Mouse (Mus musculus) forelimb bud, embryonic 11.5 days (tissue): ENCODE measurements around the gene BC034090.

Experiments used
- DNase-seq: peaks from one replicate; pipeline ENCODE4 v3.0.0-alpha.2; 2012; ENCODE audit warnings: low read depth, low spot score

BC034090 gene

DNA sequence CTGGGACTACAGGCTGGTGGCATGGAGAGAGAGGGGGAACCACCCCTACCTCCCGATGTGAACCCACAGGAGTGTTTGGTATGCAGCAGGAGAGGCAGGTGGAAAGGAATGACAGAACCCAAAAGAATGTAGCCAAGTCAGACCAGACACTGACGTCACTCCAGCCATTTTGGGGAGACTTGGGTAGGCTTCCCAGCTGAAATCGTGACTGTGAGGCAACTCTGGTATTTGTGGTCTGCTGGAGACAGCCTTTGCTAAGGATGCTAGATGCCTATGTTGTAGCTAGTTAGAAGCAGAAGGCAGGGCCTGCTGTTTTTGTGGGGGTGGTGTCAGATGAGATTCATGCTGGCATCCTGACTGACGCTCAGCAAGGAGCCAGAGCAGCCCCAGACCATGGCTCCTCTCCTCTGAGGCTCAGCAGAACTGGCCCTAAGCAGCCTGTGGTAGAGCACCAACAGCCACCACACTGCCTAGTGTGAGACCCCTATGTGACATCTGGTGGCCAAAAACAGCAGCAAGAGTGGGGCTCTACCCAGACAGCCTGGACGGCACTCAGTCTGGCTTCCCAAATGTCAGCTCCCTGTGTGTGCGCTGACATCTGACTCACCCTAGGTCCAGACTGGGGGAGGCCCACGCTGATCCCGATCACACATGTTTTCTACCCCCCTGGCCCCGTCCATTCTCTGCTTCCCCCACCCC, 29.0 kb downstream of the BC034090 start:
- peak; percentile 48 for DNase-seq

- DNase-seq, result no peak
Measured at GRCm38 (mm10) chr1:155213912-155214311, 30.3 kb downstream of the BC034090 start.

DNA sequence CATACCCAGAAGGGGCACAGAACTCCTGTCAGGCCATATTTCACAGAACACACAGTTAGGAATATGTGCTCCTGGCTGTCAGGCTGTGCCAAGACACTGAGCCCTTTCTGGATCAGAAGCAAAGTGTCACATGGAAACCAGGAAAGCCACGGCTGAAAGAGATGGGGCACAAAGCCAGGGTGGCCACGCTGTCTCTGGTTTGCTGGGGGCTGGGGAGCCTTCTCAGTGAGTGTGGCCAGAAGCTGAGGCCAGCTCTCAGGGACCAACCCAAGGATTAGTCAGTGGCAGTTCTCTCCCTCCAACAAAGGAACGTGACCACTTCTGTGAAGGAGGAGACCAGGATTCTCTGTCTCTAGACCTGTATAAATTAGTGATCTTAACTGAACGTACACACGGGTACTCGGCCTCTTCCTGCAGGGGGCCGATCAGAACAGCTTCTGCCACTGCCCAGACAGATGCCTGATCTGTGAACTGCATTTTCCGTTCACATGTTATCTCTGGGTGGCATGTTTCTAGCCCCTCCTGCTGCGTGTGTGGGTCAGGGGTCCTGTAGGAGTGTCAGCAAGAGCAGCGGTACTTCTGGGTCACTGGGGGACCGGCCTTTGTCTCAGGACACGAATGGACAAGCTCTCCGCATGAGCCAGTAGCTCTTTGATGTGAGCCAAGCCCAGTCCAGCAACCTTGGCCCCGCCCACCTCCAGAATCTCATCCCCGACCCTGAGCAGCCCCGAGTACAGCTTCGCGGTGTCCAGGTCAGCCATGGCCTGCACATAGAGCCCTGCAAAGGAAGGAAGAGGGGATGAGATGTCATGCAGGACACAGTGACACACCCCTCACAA, 31.1 kb downstream of the BC034090 start:
- DNase-seq, result no peak

GRCm38 (mm10) chr1:155212493-155212892, 31.8 kb downstream of the BC034090 start:
- DNase-seq, result peak; percentile 88

GRCm38 (mm10) chr1:155212081-155212480, 32.2 kb downstream of the BC034090 start:
- DNase-seq, result no peak

DNA sequence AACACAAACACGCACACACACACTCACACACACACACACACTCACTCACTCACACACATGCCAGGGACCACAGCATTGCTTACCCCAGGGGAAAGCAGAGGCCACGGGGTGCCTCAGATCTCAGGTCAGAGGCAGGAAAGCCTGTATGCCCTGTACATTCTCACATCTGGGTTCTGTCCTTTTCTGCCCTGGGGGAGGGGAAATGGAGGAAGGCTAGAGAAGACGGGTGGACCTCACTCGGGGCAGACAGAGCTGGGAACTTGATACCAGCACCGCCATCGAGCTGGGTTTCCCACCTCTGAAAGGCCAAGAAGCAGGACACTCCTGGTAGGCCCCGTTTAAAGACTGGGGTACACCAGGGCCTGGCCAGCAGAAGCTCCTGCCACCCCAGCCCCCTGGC, 33.2 kb downstream of the BC034090 start:
- DNase-seq, result no peak

DNA sequence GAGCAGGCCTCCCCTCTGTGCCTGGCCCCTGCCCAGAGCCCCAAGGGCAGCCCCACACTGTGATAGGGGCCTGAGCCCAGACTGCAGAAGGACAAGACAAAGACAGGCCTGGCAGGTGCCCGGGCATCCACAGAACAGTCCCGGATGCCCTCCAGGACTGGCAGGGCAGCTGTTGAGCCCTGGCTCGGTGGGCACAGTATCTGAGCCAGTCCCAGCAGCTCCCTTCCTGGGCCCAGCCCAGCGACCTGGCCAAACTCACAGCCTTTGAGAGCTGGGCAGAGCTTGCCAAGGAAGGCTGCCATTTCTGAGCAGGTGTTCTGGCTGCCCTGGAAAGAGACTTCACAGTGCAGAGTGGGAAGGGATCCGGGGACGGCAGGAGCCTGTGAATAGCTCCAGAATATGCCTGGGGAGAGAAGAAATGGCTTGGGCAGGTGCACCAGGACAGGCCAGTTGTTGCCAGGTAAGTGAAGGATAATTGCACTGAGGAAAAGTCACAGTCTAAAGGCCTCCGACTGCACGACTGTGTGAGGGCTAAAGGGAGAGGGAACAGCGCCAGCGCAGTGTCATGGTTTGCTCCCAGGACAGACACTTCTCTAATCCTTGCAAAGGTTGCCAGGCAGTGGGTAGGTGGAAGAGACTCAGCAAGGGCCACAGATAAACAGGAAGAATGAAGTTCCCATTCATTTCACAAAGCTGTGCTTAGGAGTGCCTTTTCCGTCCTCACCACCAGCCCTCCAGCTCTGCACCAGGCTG, 34.1 kb downstream of the BC034090 start:
- DNase-seq, result no peak

- no peak for DNase-seq
Measured at GRCm38 (mm10) chr1:155207859-155208258, 36.4 kb downstream of the BC034090 start.

DNA sequence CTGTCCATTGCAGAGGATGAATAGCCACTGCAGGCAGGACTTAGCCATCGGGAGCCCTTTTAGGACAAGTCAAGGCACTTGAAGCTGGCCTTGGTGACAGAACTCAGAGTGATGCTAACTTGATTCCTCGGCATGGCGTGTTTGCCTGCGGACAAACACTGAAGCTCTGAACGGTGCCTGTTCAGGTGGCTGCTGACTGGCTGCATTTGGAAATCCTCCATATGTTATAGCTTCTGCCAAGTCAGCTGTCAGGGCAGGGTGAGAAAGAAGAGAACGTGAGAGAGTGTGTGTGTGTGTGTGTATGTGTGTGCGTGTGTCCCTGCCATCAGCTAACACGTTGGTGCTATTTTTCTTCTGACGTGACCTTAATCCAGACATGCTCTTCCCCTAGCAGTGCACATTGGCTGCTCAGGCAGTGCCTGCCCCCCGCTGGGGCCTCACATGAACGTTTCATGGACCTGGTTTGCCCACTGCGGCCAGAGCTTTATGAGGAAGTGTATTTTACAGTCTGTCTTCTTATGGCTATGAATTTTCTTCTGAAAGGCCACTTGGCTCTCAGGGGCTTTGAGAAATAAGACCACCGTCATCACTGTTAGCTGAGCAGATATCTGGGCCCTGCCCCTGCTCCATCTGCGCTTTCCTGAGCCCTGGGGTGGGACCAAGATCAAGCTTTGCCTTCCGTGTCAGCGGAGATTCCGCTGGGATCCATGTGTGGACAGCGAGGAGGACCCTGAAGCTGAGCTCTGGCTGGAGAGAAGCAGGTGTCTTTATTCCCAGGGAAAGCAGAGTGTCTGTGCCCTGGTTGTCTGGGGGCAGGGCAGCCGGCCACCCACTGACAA, 38.2 kb downstream of the BC034090 start:
- DNase-seq, result no peak

DNA sequence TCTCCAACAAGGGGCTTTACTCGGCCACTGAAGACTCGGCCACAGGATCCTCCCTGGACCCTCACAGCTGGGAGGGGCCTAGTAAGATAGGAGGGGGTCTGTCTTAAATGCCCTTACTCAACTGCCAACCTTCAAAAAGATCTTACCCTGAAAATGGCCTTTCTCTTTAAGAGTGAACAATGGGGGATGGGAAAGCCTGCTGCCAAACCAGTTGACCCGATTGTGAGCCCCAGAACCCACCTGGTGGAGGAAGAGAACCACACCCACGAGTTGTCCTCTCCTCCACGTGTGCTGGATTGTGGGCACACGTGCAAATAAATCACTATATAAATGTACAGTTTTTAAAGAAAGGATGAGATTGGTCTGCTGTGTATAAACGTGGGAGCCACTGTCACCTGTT, 38.9 kb downstream of the BC034090 start:
- DNase-seq, result no peak

- no peak for DNase-seq
Measured at GRCm38 (mm10) chr1:155204560-155205162, 39.6 kb downstream of the BC034090 start.

DNA sequence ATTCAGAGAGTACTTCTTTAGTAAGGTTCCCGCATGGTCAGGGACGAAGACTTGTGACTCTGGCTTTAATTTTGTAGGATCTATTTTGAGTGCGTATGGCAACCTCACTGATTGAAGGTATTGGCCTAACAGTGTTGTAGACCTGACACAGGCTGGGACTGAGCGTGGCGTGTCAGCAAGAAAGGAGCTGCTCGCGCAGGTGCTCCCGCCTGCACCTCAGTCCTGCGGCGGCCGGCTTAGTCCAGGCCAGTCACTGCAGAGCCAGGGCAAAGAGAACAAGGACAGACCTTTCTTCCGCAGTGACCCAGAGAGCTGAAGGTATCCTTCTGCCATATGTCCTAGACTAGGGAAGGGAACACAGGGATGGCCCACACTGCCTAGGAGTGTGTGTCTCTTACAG, 40.3 kb downstream of the BC034090 start:
- DNase-seq, result no peak

- no peak for DNase-seq
Measured at GRCm38 (mm10) chr1:155203101-155203500, 41.1 kb downstream of the BC034090 start.

DNA sequence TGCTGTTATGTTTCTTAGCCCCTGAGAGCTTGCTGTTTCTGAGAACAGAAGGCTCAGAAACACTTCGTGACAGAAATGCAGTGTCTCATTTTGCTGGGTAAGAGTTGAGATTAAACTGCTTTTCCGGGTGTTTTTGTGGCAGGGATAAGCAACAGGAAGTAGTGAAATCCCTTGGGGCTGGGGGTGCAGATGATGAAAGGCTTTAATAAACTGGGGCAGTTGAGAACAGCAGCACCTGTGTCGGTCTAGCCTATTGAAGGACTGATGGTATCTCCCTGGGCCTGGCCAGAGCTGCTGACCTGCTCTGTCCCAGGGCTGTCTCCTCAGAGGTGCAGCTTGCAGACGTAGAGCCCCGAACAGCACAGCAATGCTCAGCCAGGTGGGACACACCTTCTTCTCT, 41.8 kb downstream of the BC034090 start:
- no peak for DNase-seq

- no peak for DNase-seq
Measured at GRCm38 (mm10) chr1:155201914-155202313, 42.3 kb downstream of the BC034090 start.

DNA sequence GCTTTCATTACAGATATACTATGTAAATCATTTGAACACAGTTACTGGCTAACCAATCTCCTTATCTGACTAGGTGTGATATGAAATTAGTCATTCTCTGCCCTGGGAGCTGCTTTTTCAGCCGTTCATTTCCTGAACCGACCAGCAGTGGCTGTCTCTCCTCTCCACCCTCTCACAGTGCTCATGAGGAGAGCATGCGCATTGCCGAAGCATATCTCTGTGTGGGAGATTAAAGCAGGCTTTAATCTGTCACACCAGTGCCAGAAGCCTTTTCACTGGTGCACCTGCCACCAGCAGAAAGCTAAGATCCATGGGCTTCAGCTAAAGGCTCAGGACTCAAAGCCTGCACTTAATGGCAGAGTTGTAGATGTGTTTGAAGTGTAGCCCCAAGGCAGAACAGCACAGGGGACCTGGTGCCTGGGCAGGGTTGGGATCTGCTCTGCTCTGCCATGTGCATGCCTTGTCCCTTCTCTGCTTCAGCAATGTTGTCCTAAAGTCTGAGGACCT, 42.8 kb downstream of the BC034090 start:
- DNase-seq, result no peak

GRCm38 (mm10) chr1:155200967-155201366, 43.3 kb downstream of the BC034090 start:
- no peak for DNase-seq

DNA sequence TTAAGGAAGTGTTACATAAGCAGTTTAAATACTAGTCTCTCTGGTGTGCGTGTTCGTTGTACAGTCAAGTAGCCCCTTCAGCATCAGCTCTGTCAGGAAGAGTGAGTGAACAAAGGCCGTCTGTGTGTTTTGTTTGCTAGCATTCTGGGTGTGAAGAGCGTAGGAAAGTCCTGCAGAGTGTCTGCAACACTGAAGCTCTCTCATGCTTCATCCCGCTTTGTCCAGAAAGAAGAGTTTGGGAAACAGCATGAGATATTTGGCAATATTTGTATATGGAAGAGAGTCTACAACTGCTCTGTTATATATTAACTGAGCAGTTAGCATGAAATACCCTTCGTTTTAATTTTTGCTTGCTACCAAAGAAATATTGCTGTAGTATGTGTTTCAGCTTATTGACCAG, 44.7 kb downstream of the BC034090 start:
- no peak for DNase-seq

DNA sequence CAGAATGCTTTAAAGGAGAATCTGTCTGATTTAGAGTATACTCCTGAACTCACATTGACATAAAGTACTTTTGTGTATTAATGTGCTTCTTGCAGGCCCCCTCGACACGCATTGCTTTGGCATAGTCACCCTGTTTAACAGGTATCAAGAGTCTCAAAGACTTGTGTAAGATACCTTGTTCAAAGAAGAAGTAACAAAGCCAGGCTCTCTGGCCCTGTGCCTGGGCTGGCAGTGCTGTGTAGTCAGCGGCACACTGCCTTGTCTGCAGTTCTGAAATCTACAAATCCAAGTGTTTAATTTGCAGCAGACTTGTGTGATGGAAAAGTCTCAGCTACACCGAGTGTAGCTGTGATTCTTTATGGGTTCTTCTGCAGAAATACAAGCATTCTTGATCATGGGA, 47.6 kb downstream of the BC034090 start:
- DNase-seq, result no peak

DNA sequence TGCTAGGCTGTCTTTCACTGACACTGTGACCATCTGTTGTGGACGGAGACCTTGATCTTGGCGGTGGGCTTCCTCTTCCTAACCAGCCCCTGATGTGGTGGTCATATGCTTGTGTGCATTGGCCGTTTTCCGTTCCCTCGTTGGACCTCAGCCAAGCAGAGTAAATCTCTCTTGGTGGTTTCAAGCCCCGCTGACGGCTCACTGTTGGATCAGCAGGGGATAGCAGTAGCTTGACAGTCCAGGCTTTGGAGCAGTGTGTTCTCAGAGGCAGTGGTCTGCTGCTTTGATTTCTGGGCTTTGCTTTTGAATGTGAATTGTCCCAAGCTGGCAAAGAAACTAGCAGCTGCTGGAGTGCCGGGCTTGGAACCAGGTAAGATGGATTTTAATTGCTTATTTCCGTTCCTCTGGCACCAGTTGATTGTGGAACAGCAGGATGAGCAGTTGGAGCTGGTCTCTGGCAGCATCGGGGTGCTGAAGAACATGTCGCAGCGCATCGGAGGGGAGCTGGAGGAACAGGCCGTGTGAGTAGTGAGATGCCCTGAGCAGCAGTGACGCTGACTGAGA, 51.4 kb downstream of the BC034090 start:
- no peak for DNase-seq
